Mouse (Mus musculus) hindbrain, embryonic 16.5 days (tissue): ENCODE measurements around the gene Ppm1l. TPM values are rescaled to one million over a fixed set of nuclear protein-coding genes. Genes with fewer than 3 reads are reported as not detected.
A peak's percentile ranks its signal among the peaks of the same experiment; 100 is the strongest.

ENCODE experiments used
- ATAC-seq: fragments of 200-750 bp; cut with Nextera tagmentation; 2 replicates; pipeline ENCODE4 v1.8.0; 2017; ENCODE audit warnings: moderate TSS enrichment, moderate library complexity
- H3K27ac ChIP-seq: fragments of 300-500 bp; sonication (generic); 2 replicates; pipeline ENCODE4 v1.5.1; 2014; ENCODE audit warnings: low read depth, mild to moderate bottlenecking, control low read depth, low read length, moderate library complexity
- H3K27me3 ChIP-seq: fragments of 300-500 bp; sonication (generic); replicated peaks from 2 replicates; pipeline ENCODE4 v1.6.1; 2014; ENCODE audit warnings: low read length; ENCODE audit not compliant: control insufficient read depth, insufficient read depth
- H3K36me3 ChIP-seq: fragments of 300-500 bp; sonication (generic); 2 replicates; pipeline ENCODE4 v1.6.1; 2014; ENCODE audit warnings: mild to moderate bottlenecking, low read length, moderate library complexity, mixed read lengths; ENCODE audit not compliant: control insufficient read depth, insufficient read depth
- H3K4me1 ChIP-seq: fragments of 300-500 bp; sonication (generic); 2 replicates; pipeline ENCODE4 v1.6.1; 2014; ENCODE audit warnings: low read depth, low read length; ENCODE audit not compliant: control insufficient read depth, insufficient read depth
- H3K4me2 ChIP-seq: fragments of 300-500 bp; sonication (generic); 2 replicates; pipeline ENCODE4 v1.6.1; 2014; ENCODE audit warnings: mild to moderate bottlenecking, low read length, control low read depth, moderate library complexity
- H3K4me3 ChIP-seq: fragments of 300-500 bp; sonication (generic); 2 replicates; pipeline ENCODE4 v1.5.1; 2014; ENCODE audit warnings: mild to moderate bottlenecking, low read length, control low read depth, moderate library complexity
- H3K9ac ChIP-seq: fragments of 300-500 bp; sonication (generic); 2 replicates; pipeline ENCODE4 v1.6.1; 2014; ENCODE audit warnings: low read depth, mild to moderate bottlenecking, control low read depth, low read length, moderate library complexity
- H3K9me3 ChIP-seq: fragments of 300-500 bp; sonication (generic); 2 replicates; pipeline ENCODE4 v1.6.1; 2014; ENCODE audit warnings: mild to moderate bottlenecking, low read length, moderate library complexity; ENCODE audit not compliant: control insufficient read depth
- WGBS: fragments of 180-500 bp; shearing (Covaris S2); extraction: QIAGEN DNeasy Blood & Tissue Kit; methylation state at CpG from one replicate; pipeline ENCODE4 v1.1.7; 2014; 5-methylcytosine and 5-hydroxymethylcytosine counted together
- polyA plus RNA-seq: library from polyadenylated mRNA; unstranded; fragments of >200 nt; fragmentation: Nextera tagmentation; extraction: Ambion mirVana; gene quantifications from 2 replicates; pipeline ENCODE4 v1.2.1, GENCODE M21; 2015

The Ppm1l gene
- polyA plus RNA-seq, 1 experiment from 2014 or later: 19.1 TPM

DNA sequence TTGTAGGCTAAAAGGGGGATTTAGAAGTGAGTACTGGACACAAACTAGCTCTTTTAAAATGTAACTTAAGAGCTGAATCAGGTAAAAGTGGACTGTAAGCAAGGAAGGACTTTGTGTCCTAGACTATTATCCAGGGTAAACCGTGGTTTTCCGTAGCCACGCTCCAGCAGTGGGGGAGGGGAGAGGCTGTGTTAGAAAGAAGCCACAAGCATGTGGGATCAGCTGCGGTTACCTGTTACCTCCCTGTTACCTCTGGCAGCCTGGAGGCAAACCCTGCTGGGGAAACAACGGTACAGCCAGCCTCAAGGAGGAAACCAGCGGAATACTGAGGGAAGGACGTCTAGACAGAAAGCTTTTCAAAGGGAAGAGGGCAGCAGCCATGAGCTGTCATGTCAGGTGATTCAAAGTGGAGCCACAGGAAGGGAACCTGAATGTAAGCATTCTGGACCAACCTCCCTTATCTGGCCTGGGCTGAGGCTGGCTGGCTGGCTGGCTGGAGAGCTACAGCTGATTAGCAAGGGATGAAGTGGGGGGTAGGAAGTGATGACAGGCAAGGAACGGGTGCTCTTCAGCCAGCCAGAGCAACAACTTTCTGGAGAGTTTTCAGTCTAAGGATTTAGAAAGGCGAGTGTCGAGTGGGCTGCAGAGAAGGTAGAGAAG, 271.6 kb downstream of the Ppm1l start:
- no peak overlapping the region for H3K27ac ChIP-seq
- ATAC-seq: no peak
- H3K36me3 ChIP-seq: no peaks in the 10 kb centered on the region; the same call in 1 of the 2 replicates
- H3K4me2 ChIP-seq: no peak overlapping the region
- no peaks in the 10 kb centered on the region for H3K4me1 ChIP-seq
- H3K9ac ChIP-seq: no peak overlapping the region
- H3K4me3 ChIP-seq: no peak overlapping the region
- no peaks in the 10 kb centered on the region for H3K27me3 ChIP-seq
- H3K9me3 ChIP-seq: no peaks in the 10 kb centered on the region
- WGBS: 52% methylated on average over 10 of the region's 10 CpGs

DNA sequence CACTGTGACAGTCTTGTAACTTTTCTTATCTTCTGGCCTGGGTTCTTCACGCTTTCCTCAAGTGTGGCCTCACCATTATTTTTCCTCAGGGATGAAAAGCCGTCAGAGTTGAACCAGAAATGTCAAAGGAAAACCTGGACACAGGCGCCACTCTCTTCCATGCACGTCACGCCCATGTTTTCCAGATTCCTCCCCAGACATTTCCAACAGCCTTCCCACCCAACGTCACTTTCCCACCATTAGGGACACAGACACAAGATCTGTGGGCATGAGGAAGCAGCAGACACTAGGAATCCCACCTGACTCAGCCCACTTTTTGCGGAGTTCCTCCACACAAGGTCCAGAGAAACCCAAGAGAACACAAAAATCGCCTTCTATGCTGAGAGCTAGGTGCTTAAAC, 276.8 kb downstream of the Ppm1l start:
- H3K4me2 ChIP-seq: no peak overlapping the region
- WGBS: 91% methylated on average over 8 of the region's 8 CpGs
- H3K4me1 ChIP-seq: peaks cover 14% of the 10 kb centered on the region
- no peak overlapping the region for H3K4me3 ChIP-seq
- ATAC-seq: no peak
- H3K36me3 ChIP-seq: no peaks in the 10 kb centered on the region; the same call in 1 of the 2 replicates
- H3K27ac ChIP-seq: no peak overlapping the region
- no peaks in the 10 kb centered on the region for H3K9me3 ChIP-seq
- H3K27me3 ChIP-seq: no peaks in the 10 kb centered on the region
- no peak overlapping the region for H3K9ac ChIP-seq

DNA sequence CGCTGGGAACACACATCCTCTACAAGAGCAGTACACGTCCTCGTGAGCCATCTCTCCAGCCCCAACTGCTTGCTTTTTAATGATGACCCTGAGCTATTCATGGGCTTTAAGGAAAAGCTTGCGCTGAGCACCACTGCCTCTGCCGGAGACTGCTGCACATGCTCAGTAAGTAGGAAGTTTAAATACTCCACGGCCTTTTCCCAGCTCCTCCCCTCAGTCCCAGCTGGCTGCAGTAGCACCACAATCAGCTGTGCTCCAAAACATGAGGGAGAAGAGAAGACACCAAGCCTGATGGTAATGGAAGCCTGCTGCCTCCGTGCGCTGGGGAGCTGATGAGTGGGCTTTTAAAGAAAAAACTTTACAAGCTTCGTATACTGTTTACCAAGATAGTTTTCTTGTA, 277.4 kb downstream of the Ppm1l start:
- no peak overlapping the region for H3K9ac ChIP-seq
- WGBS: 68% methylated on average over 9 of the region's 9 CpGs

DNA sequence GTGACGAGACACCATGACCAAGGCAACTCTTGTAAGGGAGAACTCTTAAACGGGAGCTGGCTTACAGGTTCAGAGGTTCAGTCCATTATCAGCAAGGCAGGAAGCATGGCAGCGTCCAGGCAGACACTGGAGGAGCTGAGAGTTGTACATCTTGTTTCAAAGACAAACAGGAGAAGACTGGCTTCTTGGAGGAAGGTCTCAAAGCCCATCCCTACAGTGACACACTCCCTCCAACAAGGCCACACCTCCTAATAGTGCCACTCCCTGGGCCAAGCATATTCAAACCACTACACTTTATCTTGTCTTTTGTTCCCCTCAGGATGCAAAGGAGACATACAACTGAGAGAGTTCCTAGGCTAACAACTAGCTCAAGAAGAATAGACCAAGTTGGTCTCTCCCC, 279.5 kb downstream of the Ppm1l start:
- Histone ChIP-seq H3K27me3 (no peaks in the 10 kb centered on the region), H3K4me3 (no peak overlapping the region), H3K27ac (no peak overlapping the region), H3K4me2 (no peak overlapping the region), H3K36me3 (no peaks in the 10 kb centered on the region; the same call in 1 of the 2 replicates), H3K9ac (no peak overlapping the region), H3K4me1 (peaks cover 16% of the 10 kb centered on the region), H3K9me3 (no peaks in the 10 kb centered on the region)
- WGBS: 81% methylated on average over 3 of the region's 3 CpGs
- no peak for ATAC-seq

More for the DNA sequence above, 277.4 kb downstream of the Ppm1l start:
- no peak for ATAC-seq
- no peak overlapping the region for H3K27ac ChIP-seq
- H3K4me2 ChIP-seq: no peak overlapping the region
- H3K9me3 ChIP-seq: no peaks in the 10 kb centered on the region
- no peak overlapping the region for H3K4me3 ChIP-seq
- peaks cover 15% of the 10 kb centered on the region for H3K4me1 ChIP-seq
- H3K36me3 ChIP-seq: no peaks in the 10 kb centered on the region; the same call in 1 of the 2 replicates
- H3K27me3 ChIP-seq: no peaks in the 10 kb centered on the region

DNA sequence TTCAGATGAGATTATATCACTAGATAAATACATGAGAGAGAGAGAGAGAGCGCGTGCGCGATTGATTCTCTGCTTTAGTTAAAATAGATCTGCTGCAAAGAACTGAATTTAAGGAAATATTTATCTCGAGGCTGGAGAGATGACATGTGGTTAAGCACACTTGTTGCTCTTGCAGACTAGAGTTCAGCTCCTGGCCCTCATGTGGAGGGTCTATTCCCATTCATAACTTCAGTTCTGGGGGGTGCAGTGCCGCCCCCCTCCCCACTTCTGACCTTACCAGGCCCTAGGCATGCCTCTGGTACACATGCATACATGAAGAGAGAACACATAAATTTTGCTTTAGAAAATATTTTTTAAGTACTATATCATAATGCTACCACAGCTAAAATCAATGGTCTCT, 280.6 kb downstream of the Ppm1l start:
- H3K27ac ChIP-seq: no peak overlapping the region
- H3K9ac ChIP-seq: peak overlapping the region; percentile 97; the same call in 1 of the 2 replicates
- H3K4me3 ChIP-seq: peak overlapping the region; percentile 91
- 89% methylated on average over 6 of the region's 6 CpGs for WGBS
- ATAC-seq: no peak
- no peaks in the 10 kb centered on the region for H3K27me3 ChIP-seq
- H3K36me3 ChIP-seq: no peaks in the 10 kb centered on the region; the same call in 1 of the 2 replicates
- H3K4me1 ChIP-seq: peaks cover 16% of the 10 kb centered on the region
- H3K9me3 ChIP-seq: no peaks in the 10 kb centered on the region
- peak overlapping the region; percentile 77 for H3K4me2 ChIP-seq

DNA sequence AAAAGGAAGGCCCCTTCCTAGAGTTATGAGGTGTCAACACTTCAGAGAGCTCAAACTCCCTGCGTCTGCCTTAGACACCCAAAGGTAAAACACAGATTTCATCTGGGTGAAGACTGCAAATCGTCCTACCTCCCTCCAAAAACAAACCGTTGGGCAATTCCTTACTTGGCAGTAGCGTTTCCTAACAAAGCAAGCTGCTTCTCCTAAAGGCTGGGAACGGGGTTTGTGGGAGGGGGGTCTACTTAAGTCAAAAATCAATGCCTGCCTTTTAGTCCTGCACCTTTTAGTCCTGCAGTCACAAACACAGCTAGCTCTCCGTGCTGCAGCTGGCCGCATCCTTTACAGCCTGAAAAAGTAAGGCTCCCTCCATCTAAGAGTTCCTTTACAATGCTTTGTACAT, 281.2 kb downstream of the Ppm1l start:
- WGBS: 2% methylated on average over 7 of the region's 7 CpGs
- Histone ChIP-seq H3K9me3 (no peaks in the 10 kb centered on the region), H3K4me3 (peak overlapping the region; percentile 91), H3K27me3 (no peaks in the 10 kb centered on the region), H3K4me1 (peaks cover 16% of the 10 kb centered on the region), H3K36me3 (no peaks in the 10 kb centered on the region; the same call in 1 of the 2 replicates), H3K27ac (peak overlapping the region; percentile 87), H3K9ac (peak overlapping the region; percentile 97), H3K4me2 (peak overlapping the region; percentile 77)
- peak; percentile 19; the same call in 1 of the 2 replicates for ATAC-seq

DNA sequence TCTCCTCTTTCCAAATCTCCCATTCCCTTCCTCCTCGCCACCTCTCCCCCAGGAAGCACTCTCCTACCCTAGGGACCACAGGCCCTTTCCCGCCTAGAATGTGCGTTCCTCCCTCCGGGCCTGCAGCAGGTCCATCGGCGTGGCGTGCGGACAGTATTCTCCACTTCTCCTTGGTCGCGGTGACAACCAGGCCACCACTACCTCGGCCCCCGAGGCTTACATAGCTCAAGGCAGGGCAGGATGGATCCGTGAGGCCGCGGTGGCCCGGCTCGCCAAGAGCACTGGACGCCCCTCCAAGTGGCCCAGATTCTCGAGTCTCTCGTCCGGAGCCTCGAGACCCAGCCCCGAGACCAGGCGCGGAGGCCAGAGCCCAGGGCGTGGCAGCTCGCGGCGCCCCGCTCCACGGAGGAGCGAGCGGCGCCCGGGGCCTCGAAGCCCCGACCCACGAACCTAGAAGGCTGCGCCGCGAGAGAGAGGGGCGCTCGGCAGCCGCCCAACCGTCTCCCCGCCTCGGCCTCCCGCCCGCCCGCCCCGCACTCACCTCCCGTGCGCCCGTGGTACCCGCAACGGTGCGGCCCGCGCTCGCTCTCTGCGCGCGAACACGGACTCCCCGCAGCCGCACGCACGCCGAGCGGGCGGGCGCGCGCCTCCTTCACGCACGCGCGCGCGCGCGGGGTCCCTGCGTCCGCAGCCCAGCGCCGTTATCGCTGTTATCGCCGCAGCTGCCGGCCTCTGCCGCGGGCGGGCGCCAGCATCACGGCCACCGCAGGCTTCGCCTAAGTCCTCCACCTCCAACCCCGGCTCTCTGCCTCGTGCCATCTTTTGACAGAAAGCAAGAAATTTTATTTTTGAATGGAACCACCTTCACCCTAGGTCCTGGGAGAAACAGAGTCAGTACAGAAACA, 281.9 kb downstream of the Ppm1l start, which contains the start of gene B3galnt1:
Gene B3galnt1, minus strand, starts transcription at position 700 of the 905 bp plus-strand sequence.
- WGBS: under 1% methylated on average over 66 of the region's 99 CpGs
- Histone ChIP-seq H3K4me1 (peaks cover 16% of the 10 kb centered on the region), H3K9ac (peak within 1 kb of the TSS; percentile 97), H3K9me3 (no peaks in the 10 kb centered on the region), H3K4me2 (peak within 1 kb of the TSS; percentile 77), H3K27ac (peak within 1 kb of the TSS; percentile 87), H3K36me3 (no peaks in the 10 kb centered on the region), H3K27me3 (no peaks in the 10 kb centered on the region), H3K4me3 (peak within 1 kb of the TSS; percentile 91)
- peak; percentile 94 for ATAC-seq

DNA sequence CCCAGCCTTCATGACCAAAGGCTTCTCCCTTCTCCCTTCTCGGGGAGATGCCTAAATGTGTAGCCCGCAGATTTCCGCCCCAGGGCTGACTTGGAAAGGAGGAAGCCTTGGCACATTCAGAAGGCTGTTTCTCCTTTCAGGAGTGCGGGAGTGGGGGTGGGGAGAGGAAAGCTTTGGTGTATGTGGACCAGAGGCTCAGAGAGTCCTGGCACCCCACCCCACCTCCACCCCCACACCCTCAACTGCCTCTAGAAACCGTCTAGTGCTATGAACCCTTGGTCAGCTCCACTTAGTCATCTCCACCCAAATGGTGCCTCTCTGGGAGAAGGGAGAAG, 282.5 kb downstream of the Ppm1l start:
- Histone ChIP-seq H3K9ac (peak overlapping the region; percentile 97), H3K4me1 (peaks cover 16% of the 10 kb centered on the region), H3K9me3 (no peaks in the 10 kb centered on the region), H3K36me3 (no peaks in the 10 kb centered on the region), H3K4me3 (peak overlapping the region; percentile 91), H3K4me2 (peak overlapping the region; percentile 77), H3K27ac (peak overlapping the region; percentile 87), H3K27me3 (no peaks in the 10 kb centered on the region)
- 7% methylated on average over 5 of the region's 5 CpGs for WGBS
- peak; percentile 43 for ATAC-seq

DNA sequence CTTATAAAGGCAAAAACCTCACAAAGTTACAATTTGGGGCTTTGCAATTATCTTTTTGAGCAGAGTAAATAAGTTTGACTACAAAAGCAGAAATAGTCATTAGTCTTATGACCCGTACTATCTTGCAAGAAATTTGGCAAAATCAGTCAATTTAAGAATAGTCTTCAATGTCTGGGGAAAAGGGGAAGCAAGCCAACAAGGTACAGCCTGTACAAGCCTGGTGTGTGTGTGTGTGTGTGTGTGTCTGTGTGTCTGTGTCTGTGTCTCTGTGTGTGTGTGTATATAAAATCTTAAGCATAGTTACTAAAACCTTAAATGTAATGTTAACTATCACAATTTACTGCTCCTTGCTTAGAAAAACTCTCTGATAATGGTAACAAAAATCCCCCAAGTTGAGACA, 290.3 kb downstream of the Ppm1l start:
- no peak for ATAC-seq
- Histone ChIP-seq H3K36me3 (no peaks in the 10 kb centered on the region), H3K9me3 (no peaks in the 10 kb centered on the region), H3K27me3 (no peaks in the 10 kb centered on the region), H3K27ac (no peak overlapping the region), H3K4me2 (no peak overlapping the region), H3K4me1 (no peaks in the 10 kb centered on the region), H3K4me3 (no peak overlapping the region), H3K9ac (no peak overlapping the region)
- 95% methylated on average over 1 of the region's 1 CpGs for WGBS
